ENCODE assay signal across 12 mouse cellular contexts in the genomic region with DNA sequence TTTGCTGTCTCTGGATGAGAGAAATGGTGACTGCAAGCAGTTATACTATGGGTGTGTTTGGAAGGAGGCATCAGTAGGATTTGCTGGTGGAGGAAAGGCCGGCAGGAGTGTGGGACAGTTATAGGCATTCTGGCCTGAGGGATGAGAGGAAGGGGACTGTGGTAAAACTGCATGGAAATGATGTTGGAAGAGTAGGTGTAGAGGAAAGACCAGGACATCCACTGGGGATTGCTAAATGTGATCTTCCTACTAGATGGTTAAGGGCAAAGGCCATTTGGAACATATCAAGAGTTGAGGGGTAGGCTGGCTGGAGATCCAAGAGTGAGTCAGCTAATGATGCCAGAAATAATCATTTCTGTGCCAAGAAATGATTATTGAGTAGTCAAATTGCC.
"Had no signal": no experiment of that assay in that cellular context is flagged by ENCODE, and none has a peak within 500 bp of the region (broad histone marks: within the 10 kb centered on the region; RNA-seq: fewer than 3 reads in every experiment).

No protein-coding gene starts in this region.

- H3K27me3 ChIP-seq: midbrain, embryonic 12.5 days; neural tube, embryonic 13.5 days had no signal

- H3K27ac ChIP-seq: left cerebral cortex, adult 2 months; limb, embryonic 10.5 days; midbrain, embryonic 12.5 days; neural tube, embryonic 13.5 days had no signal

- DNase-seq: kidney, postnatal 10 days; lung, adult 18-20 months; right cerebral cortex, postnatal 14 days; thymus, adult 2 months; thymus, postnatal 25 days had no signal

- H3K36me3 ChIP-seq: limb, embryonic 10.5 days; midbrain, embryonic 12.5 days; neural tube, embryonic 13.5 days had no signal

- H3K9ac ChIP-seq: midbrain, embryonic 12.5 days; neural tube, embryonic 13.5 days had no signal

- H3K9me3 ChIP-seq: limb, embryonic 10.5 days; midbrain, embryonic 12.5 days; neural tube, embryonic 13.5 days had no signal

- H3K4me1 ChIP-seq: limb, embryonic 10.5 days; midbrain, embryonic 12.5 days; neural tube, embryonic 13.5 days had no signal

- H3K4me3 ChIP-seq: left cerebral cortex, adult 2 months; limb, embryonic 10.5 days; midbrain, embryonic 12.5 days; neural tube, embryonic 13.5 days had no signal

- ATAC-seq: hindbrain, embryonic 16.5 days; inflammation-experienced regulatory T-cells, adult 6 months; midbrain, embryonic 16.5 days had no signal

- H3K4me2 ChIP-seq: midbrain, embryonic 12.5 days; neural tube, embryonic 13.5 days had no signal
